Mouse (Mus musculus) megakaryocyte, embryonic 14.5 days (primary cell): ENCODE results near the gene Gipc3.

Source experiments
- FLI1 ChIP-seq: IDR thresholded peaks from 2 replicates; pipeline ENCODE4 v1.6.1; 2012; ENCODE audit warnings: low read length, inconsistent platforms, mixed read lengths
- GATA1 ChIP-seq: IDR thresholded peaks from 3 replicates; pipeline ENCODE4 v1.6.1; 2012; ENCODE audit warnings: mixed read lengths, low read length, inconsistent platforms, borderline replicate concordance

GRCm38 (mm10) chr10:81292554-81293333, 50.3 kb downstream of the Gipc3 start, which contains the start of gene Pip5k1c:
- TF ChIP-seq GATA1: no peak
- TF ChIP-seq FLI1: no peak
